Mouse (Mus musculus): ENCODE measurements at regions not wholly inside any gene's neighbourhood (a gene's known extent, or its start where the extent isn't known, plus 50 kb on each side); places are given as distances from the start of the nearest gene placed in this dataset.

GRCm38 (mm10) chr8:126660658-126661316 lies 67.0 kb upstream of the Irf2bp2 start:
- DNase-seq (ENCODE audit: low spot score): no peak

GRCm38 (mm10) chr8:126659691-126660657 lies 66.2 kb upstream of the Irf2bp2 start:
- no peak for DNase-seq (ENCODE audit: low spot score)

- DNase-seq (ENCODE audit: low spot score): no peak
Measured at GRCm38 (mm10) chr8:126657546-126657945, 63.8 kb upstream of the Irf2bp2 start.

GRCm38 (mm10) chr8:126656554-126657260 lies 62.9 kb upstream of the Irf2bp2 start:
- no peak for DNase-seq (ENCODE audit: low spot score)

GRCm38 (mm10) chr8:126655565-126655964 lies 61.8 kb upstream of the Irf2bp2 start:
- DNase-seq (ENCODE audit: low spot score): no peak

GRCm38 (mm10) chr8:126654353-126654752 lies 60.6 kb upstream of the Irf2bp2 start:
- DNase-seq (ENCODE audit: low spot score): no peak

- no peak for DNase-seq (ENCODE audit: low spot score)
Measured at GRCm38 (mm10) chr8:126652151-126652550, 58.4 kb upstream of the Irf2bp2 start.

- no peak for DNase-seq (ENCODE audit: low spot score)
Measured at GRCm38 (mm10) chr8:126650945-126651344, 57.2 kb upstream of the Irf2bp2 start.

GRCm38 (mm10) chr8:126649305-126649704 lies 55.5 kb upstream of the Irf2bp2 start:
- no peak for DNase-seq (ENCODE audit: low spot score)

- DNase-seq (ENCODE audit: low spot score): no peak
Measured at GRCm38 (mm10) chr8:126647350-126647749, 53.6 kb upstream of the Irf2bp2 start.

- no peak for DNase-seq (ENCODE audit: low spot score)
Measured at GRCm38 (mm10) chr8:126646604-126647311, 53.0 kb upstream of the Irf2bp2 start.

- DNase-seq (ENCODE audit: low spot score): no peak
Measured at GRCm38 (mm10) chr8:126644179-126644578, 50.4 kb upstream of the Irf2bp2 start.

All from ovary, postnatal 10 days (tissue).